Mouse (Mus musculus) ES-Bruce4 (cell line): Measurements from ENCODE around the gene Lrch4.

Experiments
- CTCF ChIP-seq: IDR thresholded peaks from one replicate; pipeline ENCODE4 v1.8.1; 2011; ENCODE audit warnings: low read depth, low read length
- EP300 ChIP-seq: IDR thresholded peaks from 2 replicates; pipeline ENCODE4 v1.6.1; 2011; ENCODE audit warnings: low read depth, low read length; ENCODE audit not compliant: insufficient read depth
- POLR2A ChIP-seq: IDR thresholded peaks from one replicate; pipeline ENCODE4 v1.8.1; 2011; ENCODE audit warnings: low read length; ENCODE audit not compliant: insufficient read depth

DNA sequence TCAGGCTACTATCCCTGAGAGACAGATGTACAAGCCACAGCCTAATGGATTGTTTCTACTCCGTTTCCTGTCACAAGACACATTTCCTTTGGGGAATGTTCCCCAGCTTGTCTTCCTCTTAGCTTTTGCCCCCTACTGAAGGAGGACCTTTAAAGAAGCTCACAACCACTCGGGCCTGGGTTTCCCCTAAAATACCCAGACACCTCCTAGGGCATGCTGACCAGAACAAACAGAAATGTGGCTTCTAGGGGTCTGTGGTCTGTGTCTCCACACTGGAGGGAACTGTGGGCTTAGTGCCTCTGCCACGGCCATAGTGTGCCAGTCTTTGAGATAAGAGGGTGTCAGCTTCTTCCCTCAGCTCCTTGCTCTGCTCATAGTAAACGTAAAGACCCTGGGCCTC is 2.7 kb downstream of the Lrch4 start:
- no peak for TF ChIP-seq POLR2A
- TF ChIP-seq CTCF, result no peak
- no peak for TF ChIP-seq EP300
